Mouse (Mus musculus) kidney, embryonic 16.5 days (tissue): ENCODE results near the gene Etv6. TPM values are rescaled to one million over a fixed set of nuclear protein-coding genes. Genes with fewer than 3 reads are reported as not detected.

Experiments used
- ATAC-seq: fragments of 200-750 bp; cut with Nextera tagmentation; 2 replicates; pipeline ENCODE4 v1.8.0; 2017; ENCODE audit warnings: moderate TSS enrichment; ENCODE audit not compliant: low FRiP score, low TSS enrichment
- H3K27ac ChIP-seq: fragments of 300-500 bp; sonication (generic); 2 replicates; pipeline ENCODE4 v1.5.1; 2014; ENCODE audit warnings: low read length
- H3K27me3 ChIP-seq: fragments of 300-500 bp; sonication (generic); 2 replicates; pipeline ENCODE4 v1.6.1; 2014; ENCODE audit warnings: low read length, control low read depth, mixed read lengths; ENCODE audit not compliant: insufficient read depth
- H3K36me3 ChIP-seq: fragments of 300-500 bp; sonication (generic); 2 replicates; pipeline ENCODE4 v1.6.1; 2014; ENCODE audit warnings: low read length, control low read depth, mixed read lengths; ENCODE audit not compliant: insufficient read depth
- H3K4me1 ChIP-seq: fragments of 300-500 bp; sonication (generic); 2 replicates; pipeline ENCODE4 v1.6.1; 2014; ENCODE audit warnings: low read length, control low read depth, mixed read lengths; ENCODE audit not compliant: insufficient read depth
- H3K4me2 ChIP-seq: fragments of 300-500 bp; sonication (generic); replicated peaks from 2 replicates; pipeline ENCODE4 v1.6.1; 2014; ENCODE audit warnings: low read depth, low read length
- H3K4me3 ChIP-seq: fragments of 300-500 bp; sonication (generic); 2 replicates; pipeline ENCODE4 v1.5.1; 2014; ENCODE audit warnings: mild to moderate bottlenecking, low read length
- H3K9ac ChIP-seq: fragments of 300-500 bp; sonication (generic); replicated peaks from 2 replicates; pipeline ENCODE4 v1.6.1; 2014; ENCODE audit warnings: low read length
- H3K9me3 ChIP-seq: fragments of 300-500 bp; sonication (generic); 2 replicates; pipeline ENCODE4 v1.6.1; 2016; ENCODE audit warnings: low read length, control low read depth
- WGBS: fragments of 180-500 bp; shearing (Covaris S2); extraction: QIAGEN DNeasy Blood & Tissue Kit; methylation state at CpG from one replicate; pipeline ENCODE4 v1.1.7; 2014; 5-methylcytosine and 5-hydroxymethylcytosine counted together
- polyA plus RNA-seq: library from polyadenylated mRNA; unstranded; fragments of >200 nt; fragmentation: Nextera tagmentation; extraction: Ambion mirVana; gene quantifications from 2 replicates; pipeline ENCODE4 v1.2.1, GENCODE M21; 2015

The Etv6 gene
- polyA plus RNA-seq, 1 experiment from 2014 or later: 12.6 TPM

GRCm38 (mm10) chr6:134182301-134182948, 146.9 kb downstream of the Etv6 start:
- Histone ChIP-seq H3K27me3 (no peaks in the 10 kb centered on the region), H3K4me3 (no peak overlapping the region), H3K4me2 (no peak overlapping the region), H3K27ac (peak overlapping the region; percentile 26; the same call in 1 of the 2 replicates), H3K36me3 (no peaks in the 10 kb centered on the region), H3K4me1 (peaks cover 30% of the 10 kb centered on the region), H3K9me3 (no peaks in the 10 kb centered on the region), H3K9ac (no peak overlapping the region)
- WGBS: 66% methylated on average over 17 of the region's 17 CpGs
- no peak for ATAC-seq

- WGBS: 67% methylated on average over 11 of the region's 11 CpGs
- Histone ChIP-seq H3K9me3 (no peaks in the 10 kb centered on the region), H3K4me3 (no peak overlapping the region), H3K9ac (no peak overlapping the region), H3K4me2 (no peak overlapping the region), H3K36me3 (no peaks in the 10 kb centered on the region), H3K4me1 (peaks cover 38% of the 10 kb centered on the region), H3K27ac (no peak overlapping the region), H3K27me3 (no peaks in the 10 kb centered on the region)
- ATAC-seq: no peak
Observed at GRCm38 (mm10) chr6:134183592-134184342, 148.3 kb downstream of the Etv6 start.

- Histone ChIP-seq H3K4me1 (peaks cover 56% of the 10 kb centered on the region), H3K4me3 (no peak overlapping the region), H3K4me2 (no peak overlapping the region), H3K27ac (peak overlapping the region; percentile 56), H3K9ac (no peak overlapping the region), H3K9me3 (no peaks in the 10 kb centered on the region), H3K36me3 (no peaks in the 10 kb centered on the region), H3K27me3 (no peaks in the 10 kb centered on the region)
- no peak for ATAC-seq
- WGBS: 35% methylated on average over 5 of the region's 6 CpGs
Observed at GRCm38 (mm10) chr6:134186286-134186903, 150.9 kb downstream of the Etv6 start.

GRCm38 (mm10) chr6:134188719-134189118, 153.2 kb downstream of the Etv6 start:
- WGBS: 29% methylated on average over 3 of the region's 3 CpGs
- ATAC-seq: peak; percentile 57; the same call in 1 of the 2 replicates
- peaks cover 48% of the 10 kb centered on the region for H3K4me1 ChIP-seq
- no peaks in the 10 kb centered on the region for H3K36me3 ChIP-seq
- H3K9me3 ChIP-seq: no peaks in the 10 kb centered on the region
- no peak overlapping the region for H3K4me3 ChIP-seq
- no peaks in the 10 kb centered on the region for H3K27me3 ChIP-seq
- H3K9ac ChIP-seq: no peak overlapping the region
- peak overlapping the region; percentile 74; the same call in 1 of the 2 replicates for H3K27ac ChIP-seq
- no peak overlapping the region for H3K4me2 ChIP-seq

GRCm38 (mm10) chr6:134189174-134189573, 153.7 kb downstream of the Etv6 start:
- 16% methylated on average over 5 of the region's 5 CpGs for WGBS
- H3K4me1 ChIP-seq: peaks cover 46% of the 10 kb centered on the region
- no peak overlapping the region for H3K4me3 ChIP-seq
- no peaks in the 10 kb centered on the region for H3K27me3 ChIP-seq
- no peaks in the 10 kb centered on the region for H3K9me3 ChIP-seq
- ATAC-seq: peak; percentile 41
- H3K4me2 ChIP-seq: no peak overlapping the region
- no peak overlapping the region for H3K9ac ChIP-seq
- H3K27ac ChIP-seq: peak overlapping the region; percentile 74
- no peaks in the 10 kb centered on the region for H3K36me3 ChIP-seq

GRCm38 (mm10) chr6:134189575-134190132, 154.2 kb downstream of the Etv6 start:
- Histone ChIP-seq H3K4me3 (no peak overlapping the region), H3K9ac (no peak overlapping the region), H3K4me1 (peaks cover 42% of the 10 kb centered on the region), H3K27ac (peak overlapping the region; percentile 74), H3K27me3 (no peaks in the 10 kb centered on the region), H3K4me2 (no peak overlapping the region), H3K9me3 (no peaks in the 10 kb centered on the region), H3K36me3 (no peaks in the 10 kb centered on the region)
- WGBS: 35% methylated on average over 7 of the region's 7 CpGs
- peak; percentile 71 for ATAC-seq

GRCm38 (mm10) chr6:134190597-134191278, 155.2 kb downstream of the Etv6 start:
- no peaks in the 10 kb centered on the region for H3K36me3 ChIP-seq
- no peaks in the 10 kb centered on the region for H3K27me3 ChIP-seq
- no peak overlapping the region for H3K4me2 ChIP-seq
- peaks cover 38% of the 10 kb centered on the region for H3K4me1 ChIP-seq
- no peak for ATAC-seq
- H3K27ac ChIP-seq: no peak overlapping the region
- H3K4me3 ChIP-seq: no peak overlapping the region
- no peak overlapping the region for H3K9ac ChIP-seq
- 72% methylated on average over 7 of the region's 7 CpGs for WGBS
- no peaks in the 10 kb centered on the region for H3K9me3 ChIP-seq

- no peak overlapping the region for H3K27ac ChIP-seq
- no peaks in the 10 kb centered on the region for H3K36me3 ChIP-seq
- no peaks in the 10 kb centered on the region for H3K9me3 ChIP-seq
- H3K27me3 ChIP-seq: no peaks in the 10 kb centered on the region
- H3K4me3 ChIP-seq: no peak overlapping the region
- H3K4me2 ChIP-seq: no peak overlapping the region
- H3K4me1 ChIP-seq: peaks cover 26% of the 10 kb centered on the region
- no peak overlapping the region for H3K9ac ChIP-seq
- no peak for ATAC-seq
Observed at GRCm38 (mm10) chr6:134192710-134193109, 157.2 kb downstream of the Etv6 start.

GRCm38 (mm10) chr6:134199895-134200294, 164.4 kb downstream of the Etv6 start:
- Histone ChIP-seq H3K9me3 (no peaks in the 10 kb centered on the region), H3K36me3 (no peaks in the 10 kb centered on the region), H3K4me1 (peaks cover 12% of the 10 kb centered on the region), H3K4me2 (no peak overlapping the region), H3K9ac (no peak overlapping the region), H3K27ac (no peak overlapping the region), H3K4me3 (no peak overlapping the region), H3K27me3 (no peaks in the 10 kb centered on the region)
- ATAC-seq: no peak
- WGBS: 100% methylated on average over 1 of the region's 1 CpGs
